Mouse (Mus musculus): Measurements from ENCODE around the gene Kif3a.

GRCm38 (mm10) chr11:53622440-53622806 is 55.2 kb downstream of the Kif3a start:
- TF ChIP-seq TAL1 (IDR thresholded peaks at IDR 0.05; ENCODE audit: low read length) = no peak
- TF ChIP-seq GATA1 (IDR thresholded peaks at IDR 0.05; ENCODE audit: low read length) = no peak
